Mouse (Mus musculus): Measurements from ENCODE around the gene Dusp13.

Dusp13 gene

GRCm38 (mm10) chr14:21750881-21751542, at the start of gene Dusp13:
Dusp13 (minus strand) TSS chr14:21751181.
- DNase-seq: peak; percentile 33 to 44

GRCm38 (mm10) chr14:21800641-21801040, 49.7 kb upstream of the Dusp13 start:
- DNase-seq: no peak

- no peak for DNase-seq
Measured at GRCm38 (mm10) chr14:21792250-21792649, 41.3 kb upstream of the Dusp13 start.

- no peak for DNase-seq
Measured at GRCm38 (mm10) chr14:21791722-21792121, 40.7 kb upstream of the Dusp13 start.

- DNase-seq: no peak
Measured at GRCm38 (mm10) chr14:21790585-21791251, 39.7 kb upstream of the Dusp13 start.

GRCm38 (mm10) chr14:21788121-21788520, 37.1 kb upstream of the Dusp13 start:
- DNase-seq: no peak

- DNase-seq: no peak
Measured at GRCm38 (mm10) chr14:21787374-21787773, 36.4 kb upstream of the Dusp13 start.

GRCm38 (mm10) chr14:21786500-21786899, 35.5 kb upstream of the Dusp13 start:
- DNase-seq: no peak

- DNase-seq: no peak
Measured at GRCm38 (mm10) chr14:21776201-21776600, 25.2 kb upstream of the Dusp13 start.

- no peak for DNase-seq
Measured at GRCm38 (mm10) chr14:21773946-21774345, 23.0 kb upstream of the Dusp13 start.

GRCm38 (mm10) chr14:21772506-21773281, 21.7 kb upstream of the Dusp13 start:
- no peak for DNase-seq

- no peak for DNase-seq
Measured at GRCm38 (mm10) chr14:21766398-21766958, 15.5 kb upstream of the Dusp13 start.

- no peak for DNase-seq
Measured at GRCm38 (mm10) chr14:21765754-21766397, 14.9 kb upstream of the Dusp13 start.

GRCm38 (mm10) chr14:21764646-21765045, 13.7 kb upstream of the Dusp13 start:
- DNase-seq: no peak

GRCm38 (mm10) chr14:21763736-21764135, 12.8 kb upstream of the Dusp13 start:
- no peak for DNase-seq

GRCm38 (mm10) chr14:21761560-21761959, 10.6 kb upstream of the Dusp13 start:
- DNase-seq: no peak

GRCm38 (mm10) chr14:21753367-21753766, 2.4 kb upstream of the Dusp13 start:
- no peak for DNase-seq

- no peak for DNase-seq
Measured at GRCm38 (mm10) chr14:21752411-21752810, 1.4 kb upstream of the Dusp13 start.

- DNase-seq: peak; percentile 72 to 74
Measured at GRCm38 (mm10) chr14:21750008-21750880, 737 bp downstream of the Dusp13 start, which contains the start of gene Samd8. Samd8 (plus strand) TSS chr14:21750531.

GRCm38 (mm10) chr14:21748142-21748870, 2.7 kb downstream of the Dusp13 start:
- peak in 1 of 2 experiments; percentile 40 for DNase-seq
